Mouse (Mus musculus) erythroblast, adult 5-6 weeks (primary cell): ENCODE measurements around the gene Ltbp2. TPM values are rescaled to one million over a fixed set of nuclear protein-coding genes. Genes with fewer than 3 reads are reported as not detected.

Experiments
- ATAC-seq: replicated peaks from 2 replicates; pipeline ENCODE4 v1.8.0; 2016; ENCODE audit warnings: moderate number of reproducible peaks, mild to moderate bottlenecking, moderate TSS enrichment, inconsistent platforms; ENCODE audit not compliant: poor library complexity, low FRiP score, severe bottlenecking
- total RNA-seq, 2 experiments: library from RNA; stranded (forward) in 1 of 2; stranded (reverse) in 1 of 2; fragments of 150-400 nt in 1 of 2; fragments of 200-764, 138-1000 nt in 1 of 2; gene quantifications; 2 replicates each; pipeline versions ENCODE4 v1.2.3 to v1.2.4; 2015 to 2017; ENCODE audit warnings: low replicate concordance in 2 of 2

The Ltbp2 gene
- total RNA-seq, 2 experiments from 2014 or later: 0.19 to 2.4 TPM

DNA sequence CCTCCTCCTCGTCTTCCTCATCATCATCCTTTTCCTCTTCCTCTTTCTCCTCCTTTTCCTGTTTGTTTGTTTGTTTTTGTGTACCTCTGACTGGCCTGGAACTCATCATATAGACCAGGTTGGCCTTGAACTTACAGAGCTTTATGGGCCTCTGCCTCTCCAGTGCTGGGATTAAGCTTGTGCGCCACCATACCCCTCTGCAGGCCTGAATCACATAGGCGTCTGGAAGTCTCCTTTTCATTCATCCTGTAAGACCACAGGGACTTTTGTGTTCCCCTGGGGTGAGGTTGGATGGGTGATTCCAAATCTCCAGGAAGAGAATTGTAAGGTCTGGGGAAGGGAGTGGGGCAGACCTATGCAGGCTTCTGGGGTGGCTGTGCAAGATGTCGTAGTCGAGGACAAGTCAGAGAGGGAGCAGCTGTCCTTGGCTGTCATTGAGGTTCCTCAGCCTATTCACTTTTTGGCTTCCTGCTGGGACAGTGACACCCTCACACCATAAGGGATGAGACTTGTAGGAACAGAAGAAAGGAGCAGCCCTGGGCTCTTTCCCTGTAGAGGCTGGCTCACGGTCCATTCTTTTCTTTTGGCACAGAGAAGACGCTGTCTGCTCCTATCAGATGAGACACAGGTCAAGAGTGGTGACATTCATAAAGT lies 8.2 kb upstream of the Ltbp2 start:
- ATAC-seq: no peak

DNA sequence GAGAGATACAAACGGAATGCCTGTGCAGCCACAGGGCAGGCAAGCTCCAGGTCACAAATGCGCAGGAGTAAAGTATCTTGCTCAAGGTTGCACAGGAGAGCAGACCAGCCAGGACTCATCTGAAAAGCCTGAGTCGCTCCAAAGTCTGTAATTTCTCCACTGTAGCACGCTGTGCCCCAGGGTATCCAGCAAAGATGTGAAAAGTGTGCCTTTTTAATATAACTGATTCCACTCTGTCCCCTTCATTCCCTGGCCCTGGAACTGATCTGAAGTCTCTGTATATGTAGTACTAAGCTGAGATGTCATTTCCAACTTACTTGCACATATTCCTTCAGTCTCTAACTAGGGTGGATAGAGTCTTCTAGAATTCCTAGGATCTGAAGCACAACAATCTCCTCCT lies 6.5 kb upstream of the Ltbp2 start:
- no peak for ATAC-seq

DNA sequence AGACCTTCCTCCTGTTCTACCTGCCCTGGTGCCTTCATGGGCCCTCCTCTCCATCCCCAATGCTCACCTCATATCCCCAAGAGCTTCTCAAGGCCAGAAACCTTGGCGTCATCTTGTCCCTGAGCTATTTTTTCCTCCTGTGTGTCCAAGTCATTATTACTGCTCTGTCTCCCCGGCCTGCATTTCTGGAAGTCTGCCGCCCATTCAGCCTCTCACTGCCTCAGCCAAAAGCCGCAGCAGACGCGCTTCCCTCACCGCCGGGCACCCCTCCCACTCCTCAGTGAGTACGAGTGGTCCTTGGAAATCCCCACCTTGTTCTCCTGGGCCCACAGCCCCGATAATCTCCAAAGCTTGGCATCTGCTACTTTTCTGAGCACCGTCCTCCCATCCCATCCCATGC lies 3.8 kb upstream of the Ltbp2 start:
- no peak for ATAC-seq

- no peak for ATAC-seq
Observed at GRCm38 (mm10) chr12:84875761-84876480, 411 bp downstream of the Ltbp2 start.

DNA sequence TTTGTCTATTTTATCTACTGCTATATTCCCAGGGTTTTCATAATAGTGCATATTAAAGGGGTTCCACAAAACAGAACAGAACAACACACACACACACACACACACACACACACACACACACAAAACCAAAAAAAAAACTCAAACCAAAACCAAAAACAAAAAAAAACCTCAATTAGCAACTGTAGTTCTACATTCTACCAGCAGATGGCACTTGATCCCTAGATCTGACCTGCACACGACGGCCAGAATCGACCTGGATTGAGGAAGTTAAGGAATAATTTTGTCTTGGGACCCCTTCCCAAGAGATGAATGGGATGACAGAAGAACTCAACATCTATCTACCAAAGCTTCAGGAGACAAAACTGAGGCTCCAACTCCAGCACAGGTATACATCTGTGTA lies 2.9 kb downstream of the Ltbp2 start:
- 0 out of 2 replicates have a peak, but pooled peaks have one; percentile 16 for ATAC-seq

DNA sequence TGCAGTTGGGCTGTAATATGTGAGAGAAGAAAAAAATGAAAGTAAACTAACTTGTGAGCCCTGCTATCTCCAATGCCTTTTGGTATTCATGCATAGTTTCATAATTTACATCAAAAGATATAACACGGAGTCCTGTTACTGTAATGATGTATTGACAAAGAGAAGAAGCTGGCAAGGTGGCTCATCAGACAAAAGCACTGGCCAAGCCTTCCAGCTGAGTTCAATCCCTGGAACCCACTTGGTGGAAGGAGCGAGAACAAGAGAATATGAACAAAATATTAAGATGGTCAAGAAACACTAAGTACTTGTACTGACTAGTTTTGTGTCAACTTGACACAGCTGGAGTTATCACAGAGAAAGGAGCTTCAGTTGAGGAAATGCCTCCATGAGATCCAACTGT lies 4.0 kb downstream of the Ltbp2 start:
- ATAC-seq: no peak

DNA sequence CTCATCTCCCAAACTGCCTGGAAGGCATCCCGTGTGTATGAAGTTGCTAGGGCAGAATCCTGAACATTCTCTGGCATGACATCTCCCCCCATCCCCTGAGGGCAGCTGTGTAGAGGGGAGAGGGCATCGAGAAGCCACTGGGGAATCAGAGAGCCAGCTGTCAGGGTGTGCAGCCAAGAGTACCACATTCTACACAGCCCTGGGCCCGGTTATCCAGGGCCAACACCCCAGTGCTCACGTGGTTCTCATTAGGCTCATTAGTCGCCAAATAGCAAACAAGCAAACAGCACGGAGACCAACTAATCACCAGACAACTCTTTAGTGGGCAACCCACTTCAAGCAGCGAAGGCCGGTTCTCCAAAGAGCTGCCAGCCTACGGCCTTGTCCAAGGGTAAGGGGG lies 10.9 kb downstream of the Ltbp2 start:
- no peak for ATAC-seq

DNA sequence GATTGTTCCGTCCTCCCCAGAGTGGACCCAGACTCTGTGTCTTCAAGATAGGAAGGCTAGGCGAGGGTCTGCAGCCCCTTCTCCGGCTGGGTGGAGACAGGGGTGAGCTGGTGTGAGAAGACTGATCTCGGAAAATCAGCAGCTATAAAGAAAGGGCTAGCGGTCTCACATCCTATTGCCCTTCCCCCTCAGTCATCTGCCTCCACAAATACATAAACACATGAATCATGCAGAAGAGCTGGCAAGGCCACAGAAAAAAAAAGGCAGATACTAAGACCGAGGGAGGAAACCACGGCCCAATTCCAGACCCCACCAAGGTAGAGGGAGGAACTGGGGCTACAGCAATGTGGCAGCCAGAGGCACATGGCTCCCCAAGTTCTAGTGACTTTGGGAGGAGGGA lies 11.5 kb downstream of the Ltbp2 start:
- ATAC-seq: no peak

GRCm38 (mm10) chr12:84863196-84863595 lies 13.1 kb downstream of the Ltbp2 start:
- no peak for ATAC-seq

DNA sequence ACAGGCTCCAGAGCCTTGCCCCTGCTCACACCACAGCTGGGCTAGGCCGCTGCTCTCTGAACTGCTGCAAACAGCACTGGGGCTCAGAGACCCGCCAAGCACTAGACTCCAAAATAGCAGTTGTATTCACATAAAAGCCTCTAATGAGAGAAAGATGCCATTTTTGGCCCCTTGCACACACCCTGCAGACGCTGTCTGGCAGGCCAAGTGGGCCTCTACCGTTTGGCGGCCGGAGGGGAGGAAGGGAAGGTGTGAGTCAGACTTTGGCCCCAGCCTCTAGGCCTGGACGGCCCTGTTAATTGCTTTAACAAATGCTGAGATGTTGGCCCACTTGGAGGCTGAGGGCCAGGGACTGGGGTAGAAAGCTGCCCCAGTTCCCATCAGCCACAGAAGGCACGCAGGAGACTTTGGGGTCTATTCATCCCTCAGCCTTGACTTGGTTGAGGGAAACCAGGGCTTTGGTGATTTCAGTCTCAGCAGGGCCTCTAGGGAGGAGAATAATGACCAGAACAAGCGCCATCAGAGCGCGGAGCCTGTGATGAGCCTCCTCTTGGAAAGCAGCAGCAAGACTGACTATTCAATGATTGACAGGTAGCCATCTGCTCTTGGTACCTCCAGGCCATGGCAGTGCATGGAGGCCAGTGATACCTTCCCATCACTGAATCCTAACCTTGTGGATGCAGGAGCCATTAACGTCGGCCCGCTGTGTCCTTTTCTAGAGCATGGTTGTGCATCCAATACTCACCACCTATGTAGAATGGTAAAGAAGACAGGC lies 14.0 kb downstream of the Ltbp2 start:
- ATAC-seq: no peak

GRCm38 (mm10) chr12:84858149-84859113 lies 17.9 kb downstream of the Ltbp2 start:
- ATAC-seq: no peak

GRCm38 (mm10) chr12:84857706-84858105 lies 18.6 kb downstream of the Ltbp2 start:
- no peak for ATAC-seq

GRCm38 (mm10) chr12:84856532-84856931 lies 19.8 kb downstream of the Ltbp2 start:
- no peak for ATAC-seq

GRCm38 (mm10) chr12:84855084-84855625 lies 21.2 kb downstream of the Ltbp2 start:
- peak; percentile 30 for ATAC-seq

- ATAC-seq: peak; percentile 74
Observed at GRCm38 (mm10) chr12:84854392-84855033, 21.8 kb downstream of the Ltbp2 start.

DNA sequence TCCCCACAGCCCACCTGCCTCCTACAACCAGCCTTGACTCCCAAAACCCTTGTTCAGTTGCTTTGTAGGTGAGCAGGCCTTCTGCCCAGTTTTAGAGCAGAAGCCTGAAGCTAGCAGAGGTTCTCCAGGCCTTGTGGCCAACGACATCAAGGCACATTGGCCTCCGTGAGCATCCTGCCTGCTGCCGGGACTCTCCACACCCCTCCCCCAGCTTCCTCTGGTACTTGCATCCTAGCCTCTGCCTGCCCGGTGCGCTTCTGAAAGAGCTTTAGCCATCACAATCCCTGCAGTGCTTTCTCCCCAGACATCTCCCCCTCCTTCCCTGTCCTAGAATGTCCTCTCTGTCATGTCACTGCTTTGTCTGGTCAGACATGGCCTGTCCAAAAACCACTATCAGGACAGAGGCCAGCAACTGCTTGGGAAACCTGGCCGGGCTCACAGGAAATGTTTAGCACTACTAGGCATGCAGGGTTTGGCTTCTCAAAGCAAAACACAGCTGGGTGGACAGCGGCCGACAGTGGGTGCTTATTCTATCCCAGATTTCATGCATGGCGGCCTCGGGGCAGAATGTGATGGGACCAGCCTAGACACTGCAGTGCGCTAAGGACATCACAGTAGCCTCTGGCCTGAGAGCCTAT lies 24.8 kb downstream of the Ltbp2 start:
- no peak for ATAC-seq

DNA sequence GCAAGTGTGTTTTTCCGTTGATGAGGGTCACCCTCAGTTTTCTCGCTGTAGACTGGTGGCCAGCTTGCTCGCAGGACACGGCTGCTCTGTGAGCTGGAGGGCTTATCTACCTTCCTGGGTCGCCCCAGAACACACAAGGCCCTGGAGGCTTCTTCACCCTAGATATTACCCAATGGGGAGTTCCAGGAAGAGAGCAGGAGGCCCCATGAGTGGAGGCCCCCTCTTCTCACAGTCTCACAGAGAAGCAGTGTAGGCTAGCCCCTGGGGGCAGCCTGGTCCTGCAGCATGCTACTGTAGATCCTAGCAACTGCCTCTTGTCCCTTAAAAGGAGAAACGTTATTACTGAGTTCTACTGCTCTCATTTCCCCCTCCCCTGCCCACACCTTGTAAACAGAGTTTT lies 28.4 kb downstream of the Ltbp2 start:
- ATAC-seq: no peak

DNA sequence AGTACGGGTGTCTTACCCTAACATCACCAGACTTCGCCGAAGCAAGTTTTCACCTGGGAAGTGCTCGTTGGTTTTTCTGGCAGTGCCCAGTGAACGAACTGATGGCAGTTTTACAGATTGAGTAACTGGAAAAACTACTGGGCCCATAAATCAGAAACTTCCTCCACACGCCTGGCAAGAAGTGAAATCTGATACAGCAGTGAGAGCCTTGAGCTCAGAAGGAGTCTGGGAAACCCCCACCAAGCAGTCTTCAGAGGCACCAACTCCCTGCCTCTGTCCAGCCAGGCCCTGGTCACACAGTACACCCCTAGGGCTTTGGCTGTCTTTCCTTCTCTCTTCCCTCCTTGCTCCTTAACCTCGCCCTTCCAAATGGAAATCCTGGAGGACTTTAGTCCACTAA lies 28.9 kb downstream of the Ltbp2 start:
- ATAC-seq: no peak

GRCm38 (mm10) chr12:84846594-84847014 lies 29.7 kb downstream of the Ltbp2 start:
- no peak for ATAC-seq
